Mouse (Mus musculus) brain, embryonic 18.5 days (tissue): ENCODE measurements around the gene Epx.

Experiments used
- DNase-seq: peaks from one replicate; pipeline ENCODE4 v3.0.0-alpha.2; 2012; ENCODE audit warnings: low read depth, low spot score

Gene Epx

DNA sequence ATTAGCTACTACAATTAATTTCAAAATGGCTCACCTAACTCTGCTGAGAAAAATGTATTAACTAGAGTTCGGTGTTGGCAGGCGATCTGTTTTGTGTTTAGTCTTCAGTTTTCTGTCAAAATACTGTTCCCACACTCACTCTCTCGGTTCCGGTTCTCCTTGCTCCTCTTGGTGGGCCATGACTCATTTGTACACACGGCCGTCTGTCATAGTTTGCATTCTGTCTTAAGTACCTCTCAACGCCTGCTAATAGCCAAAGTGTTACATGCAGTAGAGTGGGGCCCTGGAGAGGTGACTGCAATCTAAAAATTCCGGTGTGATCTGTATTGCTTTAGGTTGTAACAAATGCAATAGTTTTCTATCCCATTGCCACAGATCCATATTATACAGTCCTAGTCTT lies 34.7 kb downstream of the Epx start:
- DNase-seq = no peak

DNA sequence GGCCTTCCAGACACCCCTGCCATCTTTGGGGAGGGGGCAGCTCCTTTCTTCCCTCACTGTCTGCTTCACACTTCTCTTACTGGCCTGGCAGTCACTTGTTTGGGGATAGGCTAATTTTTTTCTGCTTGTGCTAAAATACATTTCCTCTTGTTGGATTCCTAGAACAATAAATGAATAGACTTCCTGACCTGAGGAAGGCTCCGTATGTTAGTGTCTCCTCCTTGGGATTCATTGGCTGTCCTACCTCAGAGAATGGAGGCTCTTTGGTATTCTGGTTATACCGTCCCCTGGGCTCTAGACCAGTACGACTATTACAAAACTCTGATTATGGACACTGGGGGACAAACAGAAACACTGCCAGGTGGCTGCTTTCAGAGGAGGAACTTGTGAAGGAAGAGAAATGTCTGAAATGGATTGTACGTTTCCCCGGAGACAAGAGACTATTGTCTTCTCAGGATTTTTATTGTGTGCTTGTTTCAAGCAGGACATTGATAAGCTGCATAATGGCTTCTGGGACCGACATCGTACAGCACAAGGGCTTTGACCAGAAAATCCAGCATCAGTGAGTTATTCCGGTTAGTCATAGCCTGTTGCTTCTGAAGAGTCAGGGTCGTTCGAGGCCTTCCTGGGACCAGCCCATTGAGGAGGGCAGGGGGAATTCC lies 47.0 kb downstream of the Epx start, which contains the start of gene Lpo:
TSS of gene Lpo (minus strand) at position 51 of the 662 bp plus-strand sequence.
- no peak for DNase-seq

DNA sequence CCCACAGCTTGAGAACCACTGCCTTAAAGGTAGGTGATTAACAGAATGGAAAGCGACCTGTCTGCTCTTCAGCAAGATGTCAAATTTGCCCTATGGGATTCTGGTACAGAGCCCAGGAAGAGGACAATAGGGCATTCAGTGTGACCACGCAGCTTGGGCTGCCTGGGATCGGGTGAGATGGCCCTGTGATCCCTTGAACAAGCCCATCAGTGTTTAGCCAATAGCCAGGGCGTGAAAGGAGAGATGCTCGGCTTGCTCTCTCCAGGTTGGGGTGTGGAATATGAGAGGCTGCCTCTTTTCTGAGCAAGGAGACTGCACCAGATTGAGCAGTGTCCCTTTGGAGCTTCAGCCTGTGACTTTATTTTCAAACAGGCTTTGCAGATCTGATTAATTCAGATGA lies 53.8 kb downstream of the Epx start:
- DNase-seq = no peak

DNA sequence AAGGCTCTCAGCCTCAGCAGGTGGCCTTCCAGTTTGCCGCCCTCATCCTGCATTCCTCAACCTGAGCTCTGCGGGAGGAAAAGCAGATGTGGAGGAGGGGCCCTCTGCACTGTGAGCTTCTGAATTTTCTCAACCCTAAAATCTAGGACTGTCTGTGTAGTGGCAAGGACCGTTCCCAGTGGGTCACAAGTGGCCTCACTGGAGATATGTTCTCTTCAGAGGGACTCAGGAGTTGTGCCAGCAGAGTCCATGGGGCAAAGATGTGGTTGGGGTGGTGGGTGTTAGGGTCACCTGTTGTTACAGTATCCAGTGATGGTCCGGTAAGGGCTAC lies 57.9 kb downstream of the Epx start:
- DNase-seq = no peak

DNA sequence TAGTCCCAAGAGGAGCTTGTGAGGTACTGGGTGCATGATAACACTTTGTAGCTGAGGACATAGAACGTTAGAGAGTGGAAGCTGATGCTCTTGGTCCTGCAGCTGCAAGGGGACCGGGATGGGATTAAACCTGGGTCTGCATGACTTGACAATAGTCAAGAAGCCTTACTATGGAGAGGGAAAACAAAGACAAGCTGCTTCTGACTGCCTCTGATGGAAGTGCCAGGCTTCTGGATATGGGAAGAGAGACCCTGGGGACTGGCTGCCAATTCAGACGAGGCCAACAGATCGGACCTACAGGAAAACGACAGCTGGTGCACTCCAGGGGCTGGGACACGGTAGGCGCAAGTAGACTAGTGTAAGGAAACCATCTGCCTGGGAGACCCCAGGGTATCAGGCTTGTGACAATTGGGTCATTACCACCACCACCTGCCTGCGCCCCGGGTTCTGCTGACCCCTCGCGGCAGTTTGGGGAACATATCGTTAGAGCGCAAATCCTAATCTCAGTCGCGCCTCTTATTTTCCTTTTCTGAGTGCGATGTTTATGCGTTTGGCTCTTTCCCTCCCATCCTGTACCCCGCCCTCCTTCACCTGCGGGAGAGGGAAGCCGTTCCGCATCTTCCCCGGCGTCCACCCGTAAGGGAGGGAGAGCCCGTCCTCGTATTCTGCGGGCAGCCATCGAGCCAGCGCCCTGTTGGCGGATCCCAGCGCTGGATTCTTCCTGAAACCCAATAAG lies 58.5 kb downstream of the Epx start:
- DNase-seq = no peak

DNA sequence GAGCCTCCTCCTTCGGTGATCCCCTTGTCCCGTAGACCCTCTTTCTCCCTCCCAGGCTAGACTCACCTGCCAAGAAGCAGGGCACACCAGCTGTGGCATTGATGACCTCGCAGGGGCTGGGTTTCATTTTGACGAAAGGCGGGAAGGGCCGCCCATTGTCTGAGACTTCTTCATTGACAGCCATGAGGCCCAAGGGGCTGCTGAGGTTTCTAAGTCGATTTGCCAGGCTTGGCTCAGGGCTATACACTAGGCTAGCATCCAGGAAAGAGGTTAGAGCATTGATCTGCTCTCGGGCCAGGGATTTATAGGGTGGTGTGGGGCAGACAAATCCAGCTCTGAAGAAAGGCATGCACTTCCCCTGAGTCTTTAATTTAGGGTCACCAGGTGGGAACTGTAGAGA lies 60.5 kb downstream of the Epx start:
- no peak for DNase-seq
